Mouse (Mus musculus): ENCODE data around the gene Nfyc. TPM values are rescaled to one million over a fixed set of nuclear protein-coding genes. Genes with fewer than 3 reads are reported as not detected.

The Nfyc gene
- polyA plus RNA-seq, 1 experiment = 9.7 TPM

DNA sequence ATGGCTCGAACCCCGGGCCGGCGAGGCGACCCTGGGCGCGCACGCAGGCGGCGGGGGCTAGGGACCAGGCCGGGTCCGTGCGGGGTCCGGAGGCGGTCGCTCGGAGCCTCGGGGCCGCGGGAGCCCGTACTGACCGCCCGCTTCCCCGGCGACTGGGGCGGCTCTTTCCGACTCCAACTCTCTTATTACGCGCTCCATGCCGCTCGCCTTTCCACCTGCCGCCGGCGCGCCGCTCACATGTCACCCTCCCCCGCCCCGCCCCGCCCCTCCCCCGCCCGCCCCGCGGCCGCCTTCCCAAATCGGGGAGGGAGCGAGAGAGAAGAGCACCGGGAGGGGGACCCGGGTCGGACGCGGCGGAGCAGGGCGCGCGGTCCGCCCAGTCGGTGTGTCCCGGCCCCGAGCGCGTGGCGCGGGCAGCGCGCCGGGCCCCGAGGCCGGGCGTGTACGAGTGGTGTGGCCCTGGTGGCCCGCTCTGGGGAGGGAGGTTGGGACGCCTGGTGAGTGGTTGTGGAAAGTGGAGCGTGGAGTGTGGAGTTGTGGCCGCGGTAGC, 84.1 kb downstream of the Nfyc start:
- TF ChIP-seq TAL1 (IDR thresholded peaks at IDR 0.05; ENCODE audit: low read length) = no peak
- no peak for TF ChIP-seq GATA1 (IDR thresholded peaks at IDR 0.05; ENCODE audit: low read length)
- peaks cover 9% of the 10 kb centered on the region for H3K4me1 ChIP-seq (ENCODE audit: control insufficient read depth)
- no peaks in the 10 kb centered on the region for H3K36me3 ChIP-seq (ENCODE audit: control insufficient read depth)
- peaks cover 100% of the 10 kb centered on the region for H3K27me3 ChIP-seq (ENCODE audit: control insufficient read depth)
- no peak overlapping the region for H3K4me3 ChIP-seq (replicated peaks)
- peaks cover 2% of the 10 kb centered on the region; the same call in 1 of the 2 replicates for H3K9me3 ChIP-seq (ENCODE audit: control insufficient read depth, low read length)

DNA sequence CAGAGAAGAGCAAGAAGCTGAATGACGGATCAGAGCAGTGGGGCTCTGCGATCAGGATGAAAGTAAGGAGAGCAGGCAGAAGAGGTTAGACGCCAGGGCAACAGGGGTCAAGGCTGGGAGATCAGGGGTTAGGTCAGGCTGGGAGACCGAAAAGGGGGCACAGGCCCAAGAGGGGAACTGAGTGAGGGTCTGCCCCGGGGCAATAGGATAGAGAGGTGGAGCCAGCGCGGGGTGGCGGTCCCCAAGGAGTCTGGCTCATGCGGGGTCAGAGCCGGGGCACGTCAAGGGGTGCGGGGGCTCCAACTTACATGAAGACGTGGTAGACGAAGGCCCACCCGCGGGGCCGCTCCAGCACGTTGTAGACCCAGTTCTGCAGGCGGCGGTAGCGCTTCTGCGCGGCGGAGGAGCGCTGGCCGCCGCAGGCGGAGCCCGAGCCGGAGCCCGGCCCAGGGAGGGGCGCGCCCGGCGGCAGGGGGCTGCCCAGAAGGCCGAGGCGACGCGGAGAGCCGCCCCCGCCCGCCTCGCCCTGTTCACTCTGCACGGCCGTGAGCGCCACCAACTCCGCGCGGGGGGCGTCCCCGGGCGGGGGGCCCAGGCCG, 84.7 kb downstream of the Nfyc start:
- peak overlapping the region; percentile 16 for H3K4me3 ChIP-seq (replicated peaks)
- H3K27me3 ChIP-seq (ENCODE audit: control insufficient read depth) = peaks cover 100% of the 10 kb centered on the region
- no peak for TF ChIP-seq TAL1 (IDR thresholded peaks at IDR 0.05; ENCODE audit: low read length)
- no peak for TF ChIP-seq GATA1 (IDR thresholded peaks at IDR 0.05; ENCODE audit: low read length)
- H3K9me3 ChIP-seq (ENCODE audit: control insufficient read depth, low read length) = peaks cover 2% of the 10 kb centered on the region; the same call in 1 of the 2 replicates
- peaks cover 9% of the 10 kb centered on the region for H3K4me1 ChIP-seq (ENCODE audit: control insufficient read depth)
- H3K36me3 ChIP-seq (ENCODE audit: control insufficient read depth) = no peaks in the 10 kb centered on the region

DNA sequence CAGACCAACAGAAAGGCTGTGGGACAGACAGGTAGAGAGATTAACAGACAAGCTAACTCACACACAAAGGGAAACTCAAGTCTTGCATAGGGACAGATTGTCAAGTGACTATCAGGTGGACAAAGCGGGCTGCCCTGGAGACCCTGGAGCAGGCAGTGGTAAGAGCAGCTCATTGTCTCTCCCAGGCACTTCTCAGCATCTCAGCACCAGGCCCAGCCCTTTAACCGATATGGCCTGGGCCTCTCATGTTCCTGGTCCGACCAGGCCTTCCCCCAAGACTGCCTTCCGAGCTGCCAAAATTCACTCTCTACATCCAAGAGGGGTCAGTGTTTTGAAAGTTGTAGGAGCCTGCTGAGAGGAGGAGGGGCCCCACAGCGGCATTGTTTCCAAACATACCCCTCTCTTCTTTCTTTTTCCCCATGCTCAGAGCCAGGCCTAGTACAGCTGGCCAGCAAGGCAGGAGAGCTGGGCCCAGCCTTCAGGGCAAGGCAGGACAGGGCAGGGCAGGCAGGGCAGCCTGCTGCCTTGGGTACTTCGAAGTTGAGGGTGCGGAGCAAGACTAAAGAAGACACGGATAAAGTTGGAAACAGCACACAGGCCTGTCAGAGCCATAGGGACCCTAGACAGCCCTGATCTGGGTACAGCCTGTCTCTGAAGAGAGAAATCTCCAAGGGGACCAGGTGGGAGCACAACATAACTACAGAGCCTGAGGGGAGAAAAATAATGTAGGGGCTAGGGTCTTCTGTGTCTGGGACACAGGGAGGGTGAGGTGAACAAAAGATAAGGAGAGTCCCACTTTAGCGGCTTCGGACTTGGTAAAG, 85.4 kb downstream of the Nfyc start:
- Histone ChIP-seq H3K27me3 (ENCODE audit: control insufficient read depth) (peaks cover 98% of the 10 kb centered on the region), H3K4me3 (replicated peaks) (no peak overlapping the region), H3K36me3 (ENCODE audit: control insufficient read depth) (no peaks in the 10 kb centered on the region), H3K9me3 (ENCODE audit: control insufficient read depth, low read length) (peaks cover 2% of the 10 kb centered on the region; the same call in 1 of the 2 replicates), H3K4me1 (ENCODE audit: control insufficient read depth) (peaks cover 9% of the 10 kb centered on the region)
- TF ChIP-seq TAL1 (IDR thresholded peaks at IDR 0.05; ENCODE audit: low read length) = no peak
- TF ChIP-seq GATA1 (IDR thresholded peaks at IDR 0.05; ENCODE audit: low read length) = no peak

DNA sequence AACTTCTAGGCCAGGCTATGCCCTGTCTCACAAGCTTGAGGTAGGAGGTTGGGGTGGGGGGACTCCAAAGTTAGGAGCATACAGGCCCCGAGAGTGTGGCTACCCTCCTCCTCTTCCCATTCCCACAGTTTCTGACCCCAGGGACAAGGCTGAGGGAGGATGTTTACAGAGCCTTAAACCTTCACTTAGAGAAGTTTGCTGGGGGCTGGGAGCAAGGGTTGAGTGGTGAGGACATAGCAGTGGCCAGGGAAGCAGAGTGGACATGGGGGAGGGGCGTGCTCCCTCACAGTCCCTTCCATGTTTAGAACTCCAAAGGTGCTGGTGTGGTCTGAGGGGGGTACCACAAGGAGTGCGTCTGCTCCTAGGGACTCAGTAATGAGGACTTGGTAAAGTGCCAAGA, 87.7 kb downstream of the Nfyc start:
- no peaks in the 10 kb centered on the region for H3K36me3 ChIP-seq (ENCODE audit: control insufficient read depth)
- H3K4me1 ChIP-seq (ENCODE audit: control insufficient read depth) = peaks cover 9% of the 10 kb centered on the region
- H3K9me3 ChIP-seq (ENCODE audit: control insufficient read depth, low read length) = peaks cover 2% of the 10 kb centered on the region; the same call in 1 of the 2 replicates
- H3K4me3 ChIP-seq (replicated peaks) = no peak overlapping the region
- TF ChIP-seq TAL1 (IDR thresholded peaks at IDR 0.05; ENCODE audit: low read length) (no peak), GATA1 (IDR thresholded peaks at IDR 0.05; ENCODE audit: low read length) (no peak)
- peaks cover 97% of the 10 kb centered on the region for H3K27me3 ChIP-seq (ENCODE audit: control insufficient read depth)

DNA sequence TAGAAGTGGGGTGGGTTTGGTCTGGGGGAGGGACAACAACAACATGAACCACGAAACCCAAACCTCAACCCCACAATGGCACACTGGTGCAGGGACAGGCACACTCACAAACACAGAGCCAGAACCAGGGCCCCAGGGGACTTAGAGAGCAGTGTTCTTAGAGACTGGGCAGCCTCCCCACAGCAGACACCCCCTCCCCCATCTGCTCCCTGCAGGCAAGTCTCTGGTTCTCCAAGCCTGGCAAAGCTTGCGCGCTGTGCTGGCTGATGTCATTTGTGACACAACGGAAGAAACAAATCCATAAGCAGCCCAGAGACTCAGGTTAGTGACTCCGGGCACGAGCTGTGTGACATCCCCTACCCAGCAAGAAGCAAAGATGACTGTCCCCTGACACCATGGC, 90.1 kb downstream of the Nfyc start:
- Histone ChIP-seq H3K27me3 (ENCODE audit: control insufficient read depth) (peaks cover 96% of the 10 kb centered on the region), H3K36me3 (ENCODE audit: control insufficient read depth) (no peaks in the 10 kb centered on the region), H3K4me3 (replicated peaks) (no peak overlapping the region), H3K9me3 (ENCODE audit: control insufficient read depth, low read length) (no peaks in the 10 kb centered on the region), H3K4me1 (ENCODE audit: control insufficient read depth) (no peaks in the 10 kb centered on the region)
- TF ChIP-seq TAL1 (IDR thresholded peaks at IDR 0.05; ENCODE audit: low read length) (no peak), GATA1 (IDR thresholded peaks at IDR 0.05; ENCODE audit: low read length) (no peak)

DNA sequence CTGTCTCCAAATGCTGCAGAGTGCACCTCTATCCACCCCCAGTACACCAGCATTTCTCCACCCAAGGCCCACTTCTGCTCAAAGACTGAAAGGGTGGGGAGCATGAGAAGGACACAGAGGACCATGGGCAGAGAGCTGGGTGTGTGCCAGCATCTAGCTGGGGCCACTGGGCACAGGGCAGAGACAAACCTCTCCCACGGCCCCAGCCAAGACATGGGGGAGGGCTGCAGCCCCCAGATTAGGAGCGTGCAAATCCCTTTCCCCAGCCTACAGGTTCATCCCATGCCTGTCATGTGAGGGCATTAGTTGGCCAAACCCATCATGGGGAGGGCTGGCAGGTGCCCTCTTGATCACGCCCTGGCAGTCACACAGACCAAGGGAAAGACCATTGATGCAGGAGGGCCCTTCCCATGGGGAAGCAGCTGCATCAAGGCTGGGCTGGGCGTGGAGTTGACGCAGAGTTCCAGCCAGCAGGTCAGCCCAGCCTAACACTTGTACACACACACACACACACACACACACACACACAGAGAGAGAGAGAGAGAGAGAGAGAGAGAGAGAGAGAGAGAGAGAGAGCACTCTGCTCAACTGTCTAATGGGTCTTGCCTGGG, 97.3 kb downstream of the Nfyc start:
- Histone ChIP-seq H3K9me3 (ENCODE audit: control insufficient read depth, low read length) (no peaks in the 10 kb centered on the region), H3K4me1 (ENCODE audit: control insufficient read depth) (peaks cover 22% of the 10 kb centered on the region), H3K36me3 (ENCODE audit: control insufficient read depth) (no peaks in the 10 kb centered on the region), H3K27me3 (ENCODE audit: control insufficient read depth) (peaks cover 90% of the 10 kb centered on the region), H3K4me3 (replicated peaks) (no peak overlapping the region)
- TF ChIP-seq GATA1 (IDR thresholded peaks at IDR 0.05; ENCODE audit: low read length) (no peak), TAL1 (IDR thresholded peaks at IDR 0.05; ENCODE audit: low read length) (no peak)

DNA sequence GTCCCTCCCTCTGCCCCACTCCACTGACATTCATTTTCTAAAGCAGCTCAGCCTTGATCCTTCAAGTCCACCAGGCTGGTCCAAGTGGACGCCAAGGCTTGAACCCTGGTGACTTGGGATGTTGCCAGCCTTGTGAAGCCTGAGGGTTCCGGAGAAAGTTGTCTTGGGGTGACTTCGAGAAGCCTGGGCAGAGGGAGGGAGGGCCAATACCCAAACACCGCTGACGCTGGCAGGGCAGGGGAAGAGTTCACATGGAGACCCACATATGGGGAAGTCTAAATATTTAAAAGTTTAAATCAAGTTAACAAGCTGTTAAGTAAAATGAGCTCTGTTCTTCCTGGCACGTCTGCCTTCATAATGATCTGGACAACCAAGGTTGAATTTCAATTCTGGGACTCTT, 98.6 kb downstream of the Nfyc start:
- H3K4me1 ChIP-seq (ENCODE audit: control insufficient read depth) = peaks cover 22% of the 10 kb centered on the region
- TF ChIP-seq GATA1 (IDR thresholded peaks at IDR 0.05; ENCODE audit: low read length) = no peak
- no peak for TF ChIP-seq TAL1 (IDR thresholded peaks at IDR 0.05; ENCODE audit: low read length)
- H3K4me3 ChIP-seq (replicated peaks) = no peak overlapping the region
- no peaks in the 10 kb centered on the region for H3K36me3 ChIP-seq (ENCODE audit: control insufficient read depth)
- no peaks in the 10 kb centered on the region for H3K9me3 ChIP-seq (ENCODE audit: control insufficient read depth, low read length)
- peaks cover 88% of the 10 kb centered on the region for H3K27me3 ChIP-seq (ENCODE audit: control insufficient read depth)

DNA sequence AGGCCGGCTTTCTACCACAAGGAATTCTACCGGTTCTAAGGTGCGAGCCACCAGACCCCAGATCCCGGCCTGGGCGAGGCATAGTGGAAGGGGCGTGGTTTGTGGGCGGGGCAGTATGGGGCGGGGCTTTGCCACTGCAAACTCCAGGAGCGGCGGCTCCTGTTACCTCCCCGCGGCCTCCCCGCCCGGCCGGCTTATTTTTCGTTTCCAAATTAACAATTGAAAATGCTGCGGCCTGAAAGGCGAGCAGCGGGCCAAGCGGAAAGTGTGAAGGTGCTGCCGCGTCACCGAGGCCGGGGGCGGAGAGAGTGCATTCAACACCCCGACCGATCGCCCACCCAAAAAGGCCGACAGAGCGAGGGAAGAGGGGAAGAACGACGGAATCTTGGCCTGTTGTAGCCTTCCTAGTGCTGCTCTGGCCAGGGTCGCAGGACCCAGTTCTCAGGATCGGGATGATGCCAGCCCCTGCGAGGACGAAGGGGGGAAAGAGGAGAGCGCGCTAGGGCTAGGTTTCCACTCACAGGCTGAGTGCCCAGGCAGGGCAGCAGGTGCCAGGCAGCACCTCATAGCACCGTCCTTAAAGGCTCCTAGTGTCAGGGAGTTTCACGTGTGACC, 100.2 kb downstream of the Nfyc start:
- peak overlapping the region; percentile 73 for H3K4me3 ChIP-seq (replicated peaks)
- H3K27me3 ChIP-seq (ENCODE audit: control insufficient read depth) = peaks cover 87% of the 10 kb centered on the region
- no peaks in the 10 kb centered on the region for H3K36me3 ChIP-seq (ENCODE audit: control insufficient read depth)
- no peaks in the 10 kb centered on the region for H3K9me3 ChIP-seq (ENCODE audit: control insufficient read depth, low read length)
- H3K4me1 ChIP-seq (ENCODE audit: control insufficient read depth) = peaks cover 22% of the 10 kb centered on the region
- TF ChIP-seq TAL1 (IDR thresholded peaks at IDR 0.05; ENCODE audit: low read length) = no peak
- no peak for TF ChIP-seq GATA1 (IDR thresholded peaks at IDR 0.05; ENCODE audit: low read length)
